Comparison of ENCODE assay signal across 16 mouse cellular contexts in genomic region chr4:134348078-134348477, GRCm38 (mm10). TPM values are rescaled to one million over a fixed set of nuclear protein-coding genes. Genes with fewer than 3 reads are reported as not detected.
DNase-seq lines count a peak whose midpoint lies in the region; ATAC-seq and TF ChIP-seq lines count a peak whose summit lies in the region.
"Had no signal": no experiment of that assay in that cellular context is flagged by ENCODE, and none has a peak within 500 bp of the region (broad histone marks: within the 10 kb centered on the region; RNA-seq: fewer than 3 reads in every experiment).

No protein-coding gene starts in this region.

- H3K79me2 ChIP-seq in MEL (ENCODE audit: control insufficient read depth, insufficient read depth, low read length, poor library complexity): no peaks in the 10 kb centered on the region

- TF ChIP-seq POLR2A in MEL (IDR thresholded peaks at IDR 0.05; ENCODE audit: control insufficient read depth in 1 of 2, insufficient read depth in 1 of 2, low read depth in 1 of 2, low read length in 2 of 2, poor library complexity in 1 of 2): peak in 1 of 2 experiments; percentile 32; a peak in 1 of 4 replicates

- H3K4me2 ChIP-seq in heart, embryonic 11.5 days: no peak overlapping the region
- H3K4me2 ChIP-seq in heart, embryonic 16.5 days (ENCODE audit: low read depth, low read length): peak overlapping the region; percentile 30; the same call in 1 of the 2 replicates
- H3K4me2 ChIP-seq: hindbrain, embryonic 12.5 days; midbrain, embryonic 11.5 days had no signal

- H3K27ac ChIP-seq in heart, embryonic 11.5 days (ENCODE audit: low read depth, low read length): no peak overlapping the region
- H3K27ac ChIP-seq in MEL (ENCODE audit: control insufficient read depth, low read depth, low read length): peak overlapping the region; percentile 70
- H3K27ac ChIP-seq in heart, embryonic 16.5 days (ENCODE audit: low read length): no peak overlapping the region
- H3K27ac ChIP-seq: hindbrain, embryonic 12.5 days; kidney, postnatal 0 days had no signal

- no peaks in the 10 kb centered on the region for H3K36me3 ChIP-seq in heart, embryonic 11.5 days (ENCODE audit: control insufficient read depth, insufficient read depth, low read length)
- peaks cover 0 to 4% of the 10 kb centered on the region in 2 experiments; a peak in 1 of 4 replicates for H3K36me3 ChIP-seq in MEL (ENCODE audit: control insufficient read depth in 1 of 2, insufficient read depth in 2 of 2, low read length in 2 of 2)
- no peaks in the 10 kb centered on the region for H3K36me3 ChIP-seq in heart, embryonic 16.5 days (ENCODE audit: control insufficient read depth, insufficient read depth)
- H3K36me3 ChIP-seq: hindbrain, embryonic 12.5 days had no signal

- no peak for DNase-seq in heart, adult 9 months (ENCODE audit: low spot score in 2 of 2)
- peak; percentile 86 for DNase-seq in MEL (ENCODE audit: low read depth, low spot score)
- peak; percentile 48 for DNase-seq in large intestine, adult 2 months (ENCODE audit: low read depth, low spot score)
- DNase-seq in testis, postnatal 14 days (ENCODE audit: low spot score): no peak
- no peak for DNase-seq in right cerebral cortex, postnatal 36 days (ENCODE audit: low spot score in 2 of 2)
- DNase-seq: cerebellum, adult 9-10 months; forebrain, postnatal 0 days had no signal

- TF ChIP-seq CTCF in MEL (IDR thresholded peaks at IDR 0.05 in 2 of 3, conservative IDR thresholded peaks at IDR 0.05 in 1 of 3; ENCODE audit: control insufficient read depth in 1 of 3, insufficient read depth in 1 of 3, low read depth in 2 of 3, low read length in 3 of 3, poor library complexity in 1 of 3, severe bottlenecking in 1 of 3): no peak

- no peaks in the 10 kb centered on the region for H3K9me3 ChIP-seq in heart, embryonic 11.5 days (replicated peaks; ENCODE audit: control insufficient read depth, low read length)
- H3K9me3 ChIP-seq in MEL (replicated peaks; ENCODE audit: insufficient read depth, low read length): no peaks in the 10 kb centered on the region
- H3K9me3 ChIP-seq in heart, embryonic 16.5 days (replicated peaks; ENCODE audit: control insufficient read depth, low read length): no peaks in the 10 kb centered on the region
- H3K9me3 ChIP-seq: hindbrain, embryonic 12.5 days had no signal

- H3K27me3 ChIP-seq in heart, embryonic 11.5 days (ENCODE audit: control insufficient read depth, insufficient read depth, low read length): peaks cover 26% of the 10 kb centered on the region
- H3K27me3 ChIP-seq in MEL (ENCODE audit: control insufficient read depth in 1 of 2, insufficient read depth in 2 of 2, low read length in 2 of 2): no peaks in the 10 kb centered on the region
- H3K27me3 ChIP-seq in heart, embryonic 16.5 days (ENCODE audit: control insufficient read depth, insufficient read depth, low read length): peaks cover 22% of the 10 kb centered on the region

- H3K4me1 ChIP-seq in heart, embryonic 11.5 days (ENCODE audit: control insufficient read depth, insufficient read depth, low read length): peaks cover 25% of the 10 kb centered on the region
- peaks cover 6 to 17% of the 10 kb centered on the region in 2 experiments; a peak in 3 of 4 replicates for H3K4me1 ChIP-seq in MEL (ENCODE audit: control insufficient read depth in 1 of 2, insufficient read depth in 2 of 2, low read length in 2 of 2)
- peaks cover 22% of the 10 kb centered on the region for H3K4me1 ChIP-seq in heart, embryonic 16.5 days (ENCODE audit: control insufficient read depth, insufficient read depth, low read length)

- H3K9ac ChIP-seq in heart, embryonic 11.5 days (ENCODE audit: low read depth, low read length): 0 out of 2 replicates have a peak overlapping the region, but pooled peaks have one; percentile 1
- peak overlapping the region; percentile 39 for H3K9ac ChIP-seq in MEL (ENCODE audit: control insufficient read depth, low read depth, low read length, poor library complexity, severe bottlenecking)
- no peak overlapping the region for H3K9ac ChIP-seq in heart, embryonic 16.5 days (ENCODE audit: low read length)
- H3K9ac ChIP-seq: forebrain, postnatal 0 days; hindbrain, embryonic 12.5 days had no signal

- H3K4me3 ChIP-seq in heart, embryonic 11.5 days (ENCODE audit: low read depth, low read length): no peak overlapping the region
- H3K4me3 ChIP-seq in MEL (ENCODE audit: control insufficient read depth in 1 of 2, insufficient read depth in 1 of 2, low read depth in 2 of 2, low read length in 2 of 2): peak overlapping the region; percentile 36 to 42; a peak in 3 of 4 replicates
- H3K4me3 ChIP-seq in heart, embryonic 16.5 days (ENCODE audit: low read length): no peak overlapping the region
- H3K4me3 ChIP-seq: hindbrain, embryonic 12.5 days had no signal

- WGBS in heart, embryonic 11.5 days (ENCODE audit: insufficient replicate concordance): 56% methylated on average over 11 of the region's 11 CpGs
- 46% methylated on average over 11 of the region's 11 CpGs for WGBS in heart, embryonic 16.5 days
- 35% methylated on average over 11 of the region's 11 CpGs for WGBS in large intestine, adult 2 months

- no peak for ATAC-seq in heart, embryonic 11.5 days (replicated peaks; ENCODE audit: insufficient number of reproducible peaks, low FRiP score, low TSS enrichment)
- no peak for ATAC-seq in heart, embryonic 16.5 days (replicated peaks; ENCODE audit: extremely low read depth, insufficient read depth, low FRiP score)
- ATAC-seq: activated CD4-positive, CD25-positive, alpha-beta regulatory T cell, adult 4 months; CD4-positive, CD25-positive, alpha-beta regulatory T cell, adult 4 months; forebrain, postnatal 0 days had no signal

- no peak for TF ChIP-seq RAD21 in MEL (IDR thresholded peaks at IDR 0.05; ENCODE audit: low read depth, low read length)

- TF ChIP-seq EP300 in MEL (IDR thresholded peaks at IDR 0.05; ENCODE audit: low read depth in 1 of 2, low read length in 2 of 2): peak; percentile 78 to 80

TF ChIP-seq in MEL, 35 proteins besides CTCF, POLR2A, EP300 and RAD21 (continues in another document):
- TF ChIP-seq CHD2 (IDR thresholded peaks at IDR 0.05; ENCODE audit: low read length): no peak
- TF ChIP-seq POLR2AphosphoS2 (IDR thresholded peaks at IDR 0.05; ENCODE audit: low read length): no peak
- peak; percentile 48; the same call in 1 of the 2 replicates for TF ChIP-seq SIN3A (IDR thresholded peaks at IDR 0.05; ENCODE audit: low read length)
- TF ChIP-seq MYC (IDR thresholded peaks at IDR 0.05; ENCODE audit: low read depth, low read length): no peak
- peak; percentile 48; the same call in 1 of the 2 replicates for TF ChIP-seq MAX (IDR thresholded peaks at IDR 0.05; ENCODE audit: low read length)
- no peak for TF ChIP-seq USF1 (IDR thresholded peaks at IDR 0.05; ENCODE audit: low read depth, low read length)
- peak; percentile 30; the same call in 1 of the 2 replicates for TF ChIP-seq NELFE (IDR thresholded peaks at IDR 0.05; ENCODE audit: low read depth, low read length)
- no peak for TF ChIP-seq ZC3H11A (IDR thresholded peaks at IDR 0.05; ENCODE audit: low read depth, low read length)
- TF ChIP-seq RCOR1 (IDR thresholded peaks at IDR 0.05; ENCODE audit: low read depth, low read length): peak; percentile 77
- TF ChIP-seq ELF1 (IDR thresholded peaks at IDR 0.05; ENCODE audit: low read depth, low read length): 0 out of 2 replicates have a peak, but pooled peaks have one; percentile 37
- TF ChIP-seq MAZ (IDR thresholded peaks at IDR 0.05; ENCODE audit: low read depth, low read length): 0 out of 2 replicates have a peak, but pooled peaks have one; percentile 55
- no peak for TF ChIP-seq HCFC1 (IDR thresholded peaks at IDR 0.05; ENCODE audit: low read depth, low read length)
- no peak for TF ChIP-seq CHD1 (IDR thresholded peaks at IDR 0.05; ENCODE audit: low read depth, low read length)
- no peak for TF ChIP-seq USF2 (IDR thresholded peaks at IDR 0.05; ENCODE audit: borderline replicate concordance in 1 of 2, insufficient read depth in 1 of 2, low read depth in 1 of 2, low read length in 2 of 2)
- no peak for TF ChIP-seq ZNF384 (IDR thresholded peaks at IDR 0.05; ENCODE audit: low read depth, low read length)
- TF ChIP-seq TBP (IDR thresholded peaks at IDR 0.05; ENCODE audit: low read depth, low read length): no peak
- TF ChIP-seq GABPA (IDR thresholded peaks at IDR 0.05; ENCODE audit: low read depth, low read length): no peak

RNA-seq across cellular contexts. Expression of gene Slc30a2, which starts 5.1 kb away (rescaled TPM):
- polyA plus RNA-seq in heart, embryonic 11.5 days (2014; fragmentation: Nextera tagmentation; extraction: Ambion mirVana): 0.26 TPM in 1 of 2 replicates, not detected in the other
- total RNA-seq in MEL (2012; rRNA removed): 0.46 and 0.54 TPM in 2 replicates
- under 1 TPM in 1 of 2 experiments, not detected in 1; 0.39 TPM for polyA plus RNA-seq in MEL (2012; ENCODE audit: insufficient read depth in 1 of 2, insufficient read length in 2 of 2, low read depth in 1 of 2, low replicate concordance in 2 of 2, missing spikeins in 1 of 2)
- polyA plus RNA-seq in heart, embryonic 16.5 days (2015; fragmentation: Nextera tagmentation; extraction: Ambion mirVana): 0.21 and 0.42 TPM in 2 replicates
- polyA plus RNA-seq in large intestine, adult 2 months (2012; rRNA removed): 27.4 and 49.7 TPM in 2 replicates
- total RNA-seq: forebrain, postnatal 0 days; neutrophil, adult 5-6 weeks had no signal
- polyA plus RNA-seq: hindbrain, embryonic 12.5 days; limb, embryonic 11.5 days; midbrain, embryonic 11.5 days had no signal

RNA-seq across cellular contexts. Expression of gene Trim63, which starts 33.2 kb away (rescaled TPM):
- polyA plus RNA-seq in heart, embryonic 11.5 days (2014; fragmentation: Nextera tagmentation; extraction: Ambion mirVana): 21.6 and 22.1 TPM in 2 replicates
- not detected in 2 replicates for total RNA-seq in MEL (2012; rRNA removed)
- polyA plus RNA-seq in MEL (2012; ENCODE audit: insufficient read depth in 1 of 2, insufficient read length in 2 of 2, low read depth in 1 of 2, low replicate concordance in 2 of 2, missing spikeins in 1 of 2): not detected
- polyA plus RNA-seq in heart, embryonic 16.5 days (2015; fragmentation: Nextera tagmentation; extraction: Ambion mirVana): 175 and 177 TPM in 2 replicates
- 0.10 and 0.27 TPM in 2 replicates for polyA plus RNA-seq in large intestine, adult 2 months (2012; rRNA removed)
- total RNA-seq: neutrophil, adult 5-6 weeks had no signal
- polyA plus RNA-seq: activated CD4-positive, CD25-positive, alpha-beta regulatory T cell, adult 4 months; CD4-positive, CD25-positive, alpha-beta regulatory T cell, adult 4 months; midbrain, embryonic 11.5 days had no signal

RNA-seq across cellular contexts. Expression of gene Extl1, which starts 35.6 kb away (rescaled TPM):
- polyA plus RNA-seq in heart, embryonic 11.5 days (2014; fragmentation: Nextera tagmentation; extraction: Ambion mirVana): 2.0 and 2.7 TPM in 2 replicates
- 0.03 and 0.04 TPM in 2 replicates for total RNA-seq in MEL (2012; rRNA removed)
- under 1 TPM in 1 of 2 experiments, not detected in 1; 0.33 TPM for polyA plus RNA-seq in MEL (2012; ENCODE audit: insufficient read depth in 1 of 2, insufficient read length in 2 of 2, low read depth in 1 of 2, low replicate concordance in 2 of 2, missing spikeins in 1 of 2)
- polyA plus RNA-seq in heart, embryonic 16.5 days (2015; fragmentation: Nextera tagmentation; extraction: Ambion mirVana): 2.6 and 2.8 TPM in 2 replicates
- polyA plus RNA-seq in large intestine, adult 2 months (2012; rRNA removed): 1.7 and 1.9 TPM in 2 replicates

RNA-seq across cellular contexts. Expression of gene Pafah2, which starts 48.0 kb away (rescaled TPM):
- polyA plus RNA-seq in heart, embryonic 11.5 days (2014; fragmentation: Nextera tagmentation; extraction: Ambion mirVana): 11.7 and 11.8 TPM in 2 replicates
- 6.0 TPM in 2 replicates for total RNA-seq in MEL (2012; rRNA removed)
- polyA plus RNA-seq in MEL (2012; ENCODE audit: insufficient read depth in 1 of 2, insufficient read length in 2 of 2, low read depth in 1 of 2, low replicate concordance in 2 of 2, missing spikeins in 1 of 2): 10 to 100 TPM in 1 of 2 experiments, not detected in 1; 10.6 TPM
- polyA plus RNA-seq in heart, embryonic 16.5 days (2015; fragmentation: Nextera tagmentation; extraction: Ambion mirVana): 9.6 and 10.5 TPM in 2 replicates
- polyA plus RNA-seq in large intestine, adult 2 months (2012; rRNA removed): 32.1 and 41.9 TPM in 2 replicates

Comparison
In these comparisons a context has a peak if more than half of its experiments do, and no peak if none do; other contexts are left out.
1. H3K4me3 ChIP-seq: peak in MEL (2 of 2); none in heart, embryonic 11.5 days (single experiment) and heart, embryonic 16.5 days (single experiment).
2. DNase-seq: peak in MEL (single experiment) and large intestine, adult 2 months (single experiment); none in heart, adult 9 months (0 of 2), testis, postnatal 14 days (single experiment) and right cerebral cortex, postnatal 36 days (0 of 2).
3. RNA of gene Slc30a2, which starts 5.1 kb away (polyA plus RNA-seq): 27.4 to 49.7 TPM in large intestine, adult 2 months; 0.21 to 0.42 TPM in heart, embryonic 16.5 days, 0.39 TPM in MEL and 0.26 TPM in heart, embryonic 11.5 days; every median in the first group is over 10 times any median in the second.
4. RNA of gene Trim63, which starts 33.2 kb away (polyA plus RNA-seq): 175 to 177 TPM in heart, embryonic 16.5 days and 21.6 to 22.1 TPM in heart, embryonic 11.5 days; 0.10 to 0.27 TPM in large intestine, adult 2 months and not detected in MEL; every median in the first group is over 10 times any median in the second.